Mouse (Mus musculus) heart, adult 2 months (tissue): ENCODE results near the gene Unc13a.

ENCODE experiments used
- CTCF ChIP-seq: fragments of 200-600 bp; IDR thresholded peaks from 2 replicates; pipeline ENCODE4 v1.8.1; 2022; ENCODE audit warnings: antibody characterized with exemption, mild to moderate bottlenecking, moderate library complexity
- POLR2A ChIP-seq: fragments of 200-500 bp; IDR thresholded peaks from 2 replicates; pipeline ENCODE4 v1.6.1; 2011; ENCODE audit warnings: mild to moderate bottlenecking, low read depth, low read length, control low read depth; ENCODE audit not compliant: insufficient read depth

DNA sequence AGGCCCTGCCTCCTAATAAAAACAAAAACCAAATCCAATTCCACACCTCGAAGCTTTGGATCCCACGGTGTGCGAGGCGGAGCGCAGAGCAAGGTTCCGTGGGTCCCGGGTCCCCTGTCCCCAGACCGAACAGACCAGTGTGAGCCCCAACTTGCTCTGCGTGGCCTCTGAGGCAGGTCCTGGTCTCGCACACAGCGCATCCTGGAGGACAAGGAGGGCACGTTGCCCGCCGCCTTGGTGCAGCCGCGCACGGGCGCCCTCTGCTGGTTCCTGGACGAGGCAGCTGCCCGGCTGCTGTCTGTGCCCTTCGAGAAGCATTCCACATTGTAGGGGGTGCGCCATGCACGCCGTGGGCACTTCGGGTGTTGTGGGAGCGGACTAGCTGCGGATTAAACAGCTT is 75.7 kb downstream of the Unc13a start:
- TF ChIP-seq CTCF: 0 out of 2 replicates have a peak, but pooled peaks have one; percentile 100
- TF ChIP-seq POLR2A: no peak
